Mouse (Mus musculus): Measurements from ENCODE around the gene Rprd2. TPM values are rescaled to one million over a fixed set of nuclear protein-coding genes. Genes with fewer than 3 reads are reported as not detected.
"Not testable (repeated sequence)": the region's sequence is repeated elsewhere in the genome, so short reads cannot be mapped to it uniquely, and the experiment has no call there.

The Rprd2 gene
- polyA plus RNA-seq, 1 experiment from 2014 or later, result 14.3 TPM

DNA sequence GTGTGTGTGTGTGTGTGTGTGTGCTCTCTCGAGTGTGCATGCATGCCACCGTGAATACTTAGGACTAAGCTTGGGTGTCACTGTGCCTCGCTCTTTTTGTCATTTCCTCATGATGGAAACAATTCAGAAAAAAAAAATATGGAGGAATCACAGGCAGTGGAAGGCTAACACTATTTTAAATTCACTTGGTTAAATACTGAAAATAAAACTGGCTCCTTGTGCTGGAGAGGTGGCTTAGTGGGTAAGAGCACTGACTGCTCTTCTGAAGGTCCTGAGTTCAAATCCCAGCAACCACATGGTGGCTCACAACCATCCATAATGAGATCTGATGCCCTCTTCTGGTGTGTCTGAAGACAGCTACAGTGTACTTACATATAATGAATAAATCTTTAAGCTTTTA, 39.6 kb upstream of the Rprd2 start:
- not testable (repeated sequence) for H3K27ac ChIP-seq (ENCODE audit: low read depth, low read length); H3K4me3 ChIP-seq (ENCODE audit: low read depth, low read length); ATAC-seq; H3K4me1 ChIP-seq (ENCODE audit: control insufficient read depth, insufficient read depth, low read length); DNase-seq (ENCODE audit: low spot score); H3K27me3 ChIP-seq (replicated peaks; ENCODE audit: control insufficient read depth, insufficient read depth, low read length); H3K9me3 ChIP-seq (replicated peaks; ENCODE audit: control insufficient read depth, low read length); H3K9ac ChIP-seq (ENCODE audit: low read length); H3K36me3 ChIP-seq (ENCODE audit: control insufficient read depth, insufficient read depth, low read length); H3K4me2 ChIP-seq (ENCODE audit: low read length)
- 80% methylated on average over 3 of the region's 3 CpGs for WGBS

DNA sequence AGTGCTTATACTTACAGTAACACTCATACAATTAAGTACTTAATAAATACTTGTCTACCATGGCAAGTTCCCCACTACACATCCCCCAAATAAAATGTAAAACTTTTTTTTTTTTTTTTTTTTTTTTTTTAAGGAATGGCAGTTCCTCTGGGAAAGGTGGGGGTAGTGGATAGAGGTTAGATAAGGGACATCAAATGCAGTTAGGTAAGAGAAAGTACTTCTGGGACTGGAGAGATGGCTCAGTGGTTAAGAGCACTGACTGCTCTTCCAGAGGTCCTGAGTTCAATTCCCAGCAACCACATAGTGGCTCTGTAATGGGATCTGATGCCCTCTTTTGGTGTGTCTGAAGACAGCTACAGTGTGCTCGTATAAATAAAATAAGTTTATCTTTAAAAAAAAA, 38.4 kb upstream of the Rprd2 start:
- not testable (repeated sequence) for ATAC-seq; DNase-seq (ENCODE audit: low spot score); H3K4me1 ChIP-seq (ENCODE audit: control insufficient read depth, insufficient read depth, low read length); H3K27ac ChIP-seq (ENCODE audit: low read depth, low read length); H3K4me3 ChIP-seq (ENCODE audit: low read depth, low read length); H3K4me2 ChIP-seq (ENCODE audit: low read length); H3K9ac ChIP-seq (ENCODE audit: low read length); H3K27me3 ChIP-seq (replicated peaks; ENCODE audit: control insufficient read depth, insufficient read depth, low read length); H3K9me3 ChIP-seq (replicated peaks; ENCODE audit: control insufficient read depth, low read length)
- H3K36me3 ChIP-seq (ENCODE audit: control insufficient read depth, insufficient read depth, low read length), result peaks cover 15% of the 10 kb centered on the region
- 83% methylated on average over 1 of the region's 1 CpGs for WGBS

DNA sequence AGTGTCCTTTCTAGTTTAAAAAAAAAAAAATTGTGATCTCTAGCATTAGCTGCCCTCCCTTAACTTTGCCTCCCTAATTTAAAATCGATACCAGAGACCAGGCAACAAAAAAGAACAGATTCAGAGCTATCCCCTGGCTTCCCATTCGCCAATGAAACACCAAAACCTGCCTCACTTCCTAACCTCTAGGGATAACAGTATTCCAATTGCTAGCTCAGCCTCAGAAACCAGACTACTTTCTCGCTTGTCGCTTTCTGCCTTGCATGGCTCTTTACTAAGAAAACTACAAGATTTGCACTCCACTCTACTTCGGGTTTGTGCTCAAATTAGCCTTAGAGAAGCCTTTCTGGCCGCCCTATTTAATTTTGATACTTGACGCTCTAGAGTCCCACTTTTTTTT, 37.5 kb upstream of the Rprd2 start:
- DNase-seq (ENCODE audit: low spot score) (no peak), ATAC-seq (peak; percentile 12; the same call in 1 of the 2 replicates)
- Histone ChIP-seq H3K9ac (ENCODE audit: low read length) (peak overlapping the region; percentile 79), H3K9me3 (replicated peaks; ENCODE audit: control insufficient read depth, low read length) (no peaks in the 10 kb centered on the region), H3K27ac (ENCODE audit: low read depth, low read length) (no peak overlapping the region), H3K27me3 (replicated peaks; ENCODE audit: control insufficient read depth, insufficient read depth, low read length) (no peaks in the 10 kb centered on the region), H3K4me2 (ENCODE audit: low read length) (peak overlapping the region; percentile 74), H3K36me3 (ENCODE audit: control insufficient read depth, insufficient read depth, low read length) (peaks cover 23% of the 10 kb centered on the region), H3K4me3 (ENCODE audit: low read depth, low read length) (peak overlapping the region; percentile 83), H3K4me1 (ENCODE audit: control insufficient read depth, insufficient read depth, low read length) (peaks cover 5% of the 10 kb centered on the region)
- 21% methylated on average over 7 of the region's 7 CpGs for WGBS

DNA sequence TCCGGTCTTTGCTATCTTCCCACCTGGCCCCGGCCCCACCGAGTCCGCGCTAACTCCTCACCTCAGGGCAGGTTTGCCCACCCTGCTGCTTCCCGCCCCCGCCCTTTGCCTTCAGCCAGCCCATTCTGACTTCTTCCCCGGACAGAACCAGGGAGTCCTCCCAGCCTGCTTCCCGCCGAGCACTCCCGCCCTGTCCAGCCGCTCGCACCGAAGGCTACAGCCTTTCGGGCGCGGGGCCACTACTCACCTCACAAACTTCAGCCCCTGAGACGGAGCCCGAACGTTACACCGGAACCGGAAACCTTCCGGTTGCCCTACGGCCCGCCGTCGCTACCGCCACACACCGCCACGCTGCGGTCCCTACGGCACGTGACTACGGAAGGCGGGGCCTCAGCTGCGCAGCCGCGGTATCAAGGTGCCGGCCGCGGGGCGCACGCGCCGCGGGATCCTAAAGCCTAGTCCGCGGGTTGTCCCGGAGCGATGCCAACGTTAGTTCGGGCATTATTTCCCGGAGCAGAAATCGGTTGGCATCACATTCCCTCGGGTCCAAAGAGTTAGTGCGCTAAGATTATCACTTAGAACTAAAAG, 36.9 kb upstream of the Rprd2 start, which contains the start of gene Prpf3:
TSS of gene Prpf3 (minus strand) at position 384 of the 588 bp plus-strand sequence.
- Histone ChIP-seq H3K27ac (ENCODE audit: low read depth, low read length) (peak within 1 kb of the TSS; percentile 70), H3K9ac (ENCODE audit: low read length) (peak within 1 kb of the TSS; percentile 79), H3K4me3 (ENCODE audit: low read depth, low read length) (peak within 1 kb of the TSS; percentile 83), H3K36me3 (ENCODE audit: control insufficient read depth, insufficient read depth, low read length) (peaks cover 28% of the 10 kb centered on the region), H3K4me2 (ENCODE audit: low read length) (peak within 1 kb of the TSS; percentile 74), H3K4me1 (ENCODE audit: control insufficient read depth, insufficient read depth, low read length) (peaks cover 5% of the 10 kb centered on the region), H3K27me3 (replicated peaks; ENCODE audit: control insufficient read depth, insufficient read depth, low read length) (no peaks in the 10 kb centered on the region), H3K9me3 (replicated peaks; ENCODE audit: control insufficient read depth, low read length) (no peaks in the 10 kb centered on the region)
- DNase-seq (ENCODE audit: low spot score), result peak; percentile 96
- WGBS, result 0% methylated on average over 56 of the region's 56 CpGs
- ATAC-seq, result peak; percentile 100

DNA sequence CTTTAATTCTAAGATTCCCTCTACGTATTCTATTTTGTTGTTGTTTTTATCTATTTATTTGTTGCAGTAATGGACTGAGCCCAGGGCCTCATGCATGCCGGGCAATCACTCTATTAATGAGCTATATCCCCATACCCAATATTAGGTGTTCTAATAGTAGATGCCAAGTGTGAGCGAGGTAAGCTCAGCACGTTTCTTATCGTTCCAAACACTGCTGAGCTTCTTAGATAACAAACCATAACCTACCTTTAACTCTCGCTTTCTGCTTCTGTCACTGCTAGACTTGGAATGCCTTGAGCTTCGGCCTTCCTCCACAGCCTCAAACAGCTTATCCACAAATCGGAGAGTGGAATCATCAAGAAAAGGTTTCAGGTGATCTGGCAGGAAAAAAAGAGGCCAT, 32.7 kb upstream of the Rprd2 start:
- DNase-seq (ENCODE audit: low spot score), result no peak
- H3K36me3 ChIP-seq (ENCODE audit: control insufficient read depth, insufficient read depth, low read length), result peaks cover 70% of the 10 kb centered on the region
- 95% methylated on average over 8 of the region's 8 CpGs for WGBS
- no peaks in the 10 kb centered on the region for H3K9me3 ChIP-seq (replicated peaks; ENCODE audit: control insufficient read depth, low read length)
- no peaks in the 10 kb centered on the region for H3K27me3 ChIP-seq (replicated peaks; ENCODE audit: control insufficient read depth, insufficient read depth, low read length)
- no peak overlapping the region for H3K4me3 ChIP-seq (ENCODE audit: low read depth, low read length)
- no peak overlapping the region for H3K4me2 ChIP-seq (ENCODE audit: low read length)
- peaks cover 5% of the 10 kb centered on the region for H3K4me1 ChIP-seq (ENCODE audit: control insufficient read depth, insufficient read depth, low read length)
- no peak for ATAC-seq
- no peak overlapping the region for H3K9ac ChIP-seq (ENCODE audit: low read length)
- H3K27ac ChIP-seq (ENCODE audit: low read depth, low read length), result no peak overlapping the region

DNA sequence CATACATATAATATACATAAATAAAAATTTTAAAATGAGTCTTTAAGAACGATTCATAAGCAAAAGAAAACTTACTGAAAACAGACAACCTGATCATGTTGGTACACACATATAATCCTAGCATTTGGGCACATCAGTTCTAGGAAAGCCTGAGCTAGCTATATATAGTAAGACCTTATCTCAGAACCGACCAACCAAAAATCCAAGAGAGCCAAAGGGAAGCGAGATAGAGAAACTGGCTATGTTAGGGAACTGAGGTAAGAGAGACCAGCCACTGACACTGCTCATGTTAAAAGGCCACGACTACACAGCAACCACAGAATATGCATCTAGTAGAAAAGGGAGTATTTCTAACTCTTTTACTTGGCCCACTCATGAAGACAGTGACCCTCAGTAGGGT, 31.9 kb upstream of the Rprd2 start:
- Histone ChIP-seq H3K4me2 (ENCODE audit: low read length) (no peak overlapping the region), H3K27ac (ENCODE audit: low read depth, low read length) (no peak overlapping the region), H3K4me1 (ENCODE audit: control insufficient read depth, insufficient read depth, low read length) (peaks cover 5% of the 10 kb centered on the region), H3K36me3 (ENCODE audit: control insufficient read depth, insufficient read depth, low read length) (peaks cover 77% of the 10 kb centered on the region), H3K9ac (ENCODE audit: low read length) (no peak overlapping the region), H3K27me3 (replicated peaks; ENCODE audit: control insufficient read depth, insufficient read depth, low read length) (no peaks in the 10 kb centered on the region), H3K9me3 (replicated peaks; ENCODE audit: control insufficient read depth, low read length) (no peaks in the 10 kb centered on the region), H3K4me3 (ENCODE audit: low read depth, low read length) (no peak overlapping the region)
- ATAC-seq (no peak), DNase-seq (ENCODE audit: low spot score) (no peak)
- WGBS, result 88% methylated on average over 4 of the region's 4 CpGs

DNA sequence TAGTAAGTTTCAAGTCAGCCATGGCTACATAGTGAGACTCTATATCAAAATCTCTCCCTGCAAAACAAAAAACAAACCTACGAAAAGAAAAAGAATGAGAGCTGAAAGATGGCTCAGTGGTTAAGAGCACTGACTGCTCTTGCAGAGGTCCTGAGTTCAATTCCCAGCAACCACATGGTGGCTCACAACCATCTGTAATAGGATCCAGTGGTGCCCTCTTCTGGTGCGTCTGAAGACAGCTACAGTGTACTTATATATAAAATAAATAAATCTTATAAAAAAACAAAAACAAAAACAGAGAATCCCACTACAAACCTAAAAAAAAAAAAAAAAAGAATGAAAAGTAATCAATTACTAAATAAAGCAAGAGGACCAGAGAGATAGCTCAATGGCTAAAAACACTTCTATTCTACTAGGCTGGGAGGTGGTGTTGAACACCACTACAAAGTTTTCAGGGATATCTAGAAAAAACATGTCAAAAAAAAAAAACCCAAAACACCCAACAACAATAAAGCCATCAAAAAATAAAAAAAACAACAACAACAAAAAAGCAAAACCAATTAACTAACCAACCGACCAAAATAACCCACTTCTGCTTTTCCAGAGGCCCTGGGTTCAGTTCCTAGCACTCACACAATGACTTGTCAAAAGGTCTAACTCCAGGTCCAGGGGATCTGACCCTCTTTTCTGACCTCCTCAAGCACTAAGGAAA, 24.0 kb upstream of the Rprd2 start:
- Histone ChIP-seq H3K4me1 (ENCODE audit: control insufficient read depth, insufficient read depth, low read length) (no peaks in the 10 kb centered on the region), H3K9me3 (replicated peaks; ENCODE audit: control insufficient read depth, low read length) (no peaks in the 10 kb centered on the region), H3K4me3 (ENCODE audit: low read depth, low read length) (no peak overlapping the region), H3K36me3 (ENCODE audit: control insufficient read depth, insufficient read depth, low read length) (peaks cover 88% of the 10 kb centered on the region), H3K27me3 (replicated peaks; ENCODE audit: control insufficient read depth, insufficient read depth, low read length) (no peaks in the 10 kb centered on the region), H3K4me2 (ENCODE audit: low read length) (no peak overlapping the region), H3K9ac (ENCODE audit: low read length) (no peak overlapping the region), H3K27ac (ENCODE audit: low read depth, low read length) (no peak overlapping the region)
- WGBS, result 89% methylated on average over 3 of the region's 3 CpGs
- ATAC-seq (no peak), DNase-seq (ENCODE audit: low spot score) (no peak)

DNA sequence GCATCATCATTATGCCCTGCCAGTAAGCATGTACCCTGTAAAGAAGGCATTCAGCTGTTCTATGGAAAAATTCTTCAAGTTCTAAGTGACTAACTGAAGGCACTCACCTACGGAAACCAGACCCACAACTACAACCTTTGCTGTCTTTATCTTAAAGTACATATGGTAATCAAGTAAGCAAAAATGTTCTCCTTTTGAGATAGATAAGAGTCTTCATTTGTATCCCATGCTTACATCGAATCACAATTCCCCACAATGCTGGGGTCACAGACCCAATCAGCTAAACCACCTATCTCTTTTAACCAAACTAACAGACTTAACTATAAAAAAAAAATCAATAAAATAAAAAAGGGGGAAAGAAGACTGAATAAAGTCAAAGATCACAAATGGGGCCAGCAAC, 20.6 kb upstream of the Rprd2 start:
- no peak overlapping the region for H3K27ac ChIP-seq (ENCODE audit: low read depth, low read length)
- DNase-seq (ENCODE audit: low spot score), result no peak
- 97% methylated on average over 2 of the region's 2 CpGs for WGBS
- no peak overlapping the region for H3K4me2 ChIP-seq (ENCODE audit: low read length)
- no peaks in the 10 kb centered on the region for H3K4me1 ChIP-seq (ENCODE audit: control insufficient read depth, insufficient read depth, low read length)
- no peak for ATAC-seq
- no peaks in the 10 kb centered on the region for H3K9me3 ChIP-seq (replicated peaks; ENCODE audit: control insufficient read depth, low read length)
- H3K36me3 ChIP-seq (ENCODE audit: control insufficient read depth, insufficient read depth, low read length), result peaks cover 81% of the 10 kb centered on the region
- no peaks in the 10 kb centered on the region for H3K27me3 ChIP-seq (replicated peaks; ENCODE audit: control insufficient read depth, insufficient read depth, low read length)
- H3K9ac ChIP-seq (ENCODE audit: low read length), result no peak overlapping the region
- no peak overlapping the region for H3K4me3 ChIP-seq (ENCODE audit: low read depth, low read length)

DNA sequence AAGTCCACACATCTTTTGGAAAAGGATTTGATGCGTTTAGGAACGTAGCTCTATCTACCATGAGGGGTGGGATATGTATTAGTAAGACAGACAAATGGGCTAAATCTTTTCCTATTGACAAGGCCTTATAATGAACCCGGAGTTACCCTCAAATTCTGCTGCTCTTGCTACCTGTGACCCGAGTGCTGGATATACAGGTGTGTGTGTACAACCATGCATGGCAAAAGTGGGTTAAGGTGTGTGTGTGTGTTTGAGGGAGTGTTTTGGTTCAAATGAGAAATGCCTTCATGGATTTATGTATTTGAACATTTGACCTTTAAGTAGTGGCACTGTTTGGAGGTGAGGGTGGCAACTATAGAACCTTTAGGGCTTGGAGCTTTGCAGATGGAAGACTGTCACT, 10.4 kb upstream of the Rprd2 start:
- Histone ChIP-seq H3K4me1 (ENCODE audit: control insufficient read depth, insufficient read depth, low read length) (no peaks in the 10 kb centered on the region), H3K9ac (ENCODE audit: low read length) (no peak overlapping the region), H3K9me3 (replicated peaks; ENCODE audit: control insufficient read depth, low read length) (no peaks in the 10 kb centered on the region), H3K27ac (ENCODE audit: low read depth, low read length) (no peak overlapping the region), H3K36me3 (ENCODE audit: control insufficient read depth, insufficient read depth, low read length) (peaks cover 49% of the 10 kb centered on the region), H3K4me2 (ENCODE audit: low read length) (no peak overlapping the region), H3K27me3 (replicated peaks; ENCODE audit: control insufficient read depth, insufficient read depth, low read length) (no peaks in the 10 kb centered on the region), H3K4me3 (ENCODE audit: low read depth, low read length) (no peak overlapping the region)
- ATAC-seq, result no peak
- no peak for DNase-seq (ENCODE audit: low spot score)
- 97% methylated on average over 4 of the region's 4 CpGs for WGBS
